Mouse (Mus musculus) megakaryocyte, embryonic 14.5 days (primary cell): Measurements from ENCODE around the gene Tenm4. TPM values are rescaled to one million over a fixed set of nuclear protein-coding genes. Genes with fewer than 3 reads are reported as not detected.

Experiments
- H3K27me3 ChIP-seq: replicated peaks from 2 replicates; pipeline ENCODE3; 2012; ENCODE audit warnings: inconsistent platforms
- H3K36me3 ChIP-seq: replicated peaks from 2 replicates; pipeline ENCODE3; 2012; ENCODE audit warnings: low read length, inconsistent platforms, mixed read lengths
- H3K4me1 ChIP-seq: 2 replicates; pipeline ENCODE4 v1.6.1; 2012; ENCODE audit warnings: inconsistent platforms
- H3K4me3 ChIP-seq: replicated peaks from 2 replicates; pipeline ENCODE3; 2012; ENCODE audit warnings: moderate library complexity, mild to moderate bottlenecking, inconsistent platforms
- H3K9me3 ChIP-seq: 2 replicates; pipeline ENCODE4 v1.6.1; 2012; ENCODE audit warnings: inconsistent platforms
- FLI1 ChIP-seq: IDR thresholded peaks from 2 replicates; pipeline ENCODE4 v1.6.1; 2012; ENCODE audit warnings: low read length, inconsistent platforms, mixed read lengths
- GATA1 ChIP-seq: IDR thresholded peaks from 3 replicates; pipeline ENCODE4 v1.6.1; 2012; ENCODE audit warnings: mixed read lengths, low read length, inconsistent platforms, borderline replicate concordance
- polyA plus RNA-seq: library from polyadenylated mRNA; stranded (reverse); fragments of >175 nt; gene quantifications from 2 replicates; pipeline ENCODE4 v1.2.3, GENCODE M21; 2012; ENCODE audit warnings: low replicate concordance; ENCODE audit not compliant: insufficient read depth

The Tenm4 gene
- polyA plus RNA-seq, 1 experiment, result not detected

DNA sequence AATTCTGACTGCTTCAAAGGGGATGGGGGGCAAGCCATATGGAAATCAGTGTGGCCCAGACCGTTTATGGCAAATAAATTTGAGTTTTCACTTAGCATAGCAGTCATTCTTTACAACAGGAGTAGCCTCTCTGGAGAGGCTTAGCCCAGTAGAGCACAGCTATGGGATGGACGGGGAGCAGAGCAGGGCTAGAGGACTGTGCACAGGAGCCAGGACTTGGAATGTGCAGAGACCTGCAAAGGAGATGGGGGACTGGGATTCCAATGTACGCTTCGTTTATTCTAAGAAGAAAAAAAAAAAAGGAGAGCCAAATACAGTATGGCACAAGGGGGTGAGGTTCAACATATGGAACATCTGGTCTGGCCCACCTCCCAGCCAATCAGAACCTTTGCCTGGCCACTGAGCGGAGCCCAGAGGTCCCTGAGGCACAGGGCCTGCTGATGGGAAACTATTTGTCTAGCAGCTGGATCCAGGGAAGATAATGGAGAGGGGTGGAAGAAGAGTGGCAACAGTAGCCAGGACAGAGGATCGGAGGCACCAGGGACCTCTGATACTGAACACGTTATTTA lies 381.3 kb downstream of the Tenm4 start:
- no peaks in the 10 kb centered on the region for H3K27me3 ChIP-seq
- H3K36me3 ChIP-seq, result no peaks in the 10 kb centered on the region
- no peaks in the 10 kb centered on the region for H3K4me1 ChIP-seq
- peaks cover under 1% of the 10 kb centered on the region; the same call in 1 of the 2 replicates for H3K9me3 ChIP-seq
- no peak overlapping the region for H3K4me3 ChIP-seq
- TF ChIP-seq FLI1, result no peak
- TF ChIP-seq GATA1, result no peak

DNA sequence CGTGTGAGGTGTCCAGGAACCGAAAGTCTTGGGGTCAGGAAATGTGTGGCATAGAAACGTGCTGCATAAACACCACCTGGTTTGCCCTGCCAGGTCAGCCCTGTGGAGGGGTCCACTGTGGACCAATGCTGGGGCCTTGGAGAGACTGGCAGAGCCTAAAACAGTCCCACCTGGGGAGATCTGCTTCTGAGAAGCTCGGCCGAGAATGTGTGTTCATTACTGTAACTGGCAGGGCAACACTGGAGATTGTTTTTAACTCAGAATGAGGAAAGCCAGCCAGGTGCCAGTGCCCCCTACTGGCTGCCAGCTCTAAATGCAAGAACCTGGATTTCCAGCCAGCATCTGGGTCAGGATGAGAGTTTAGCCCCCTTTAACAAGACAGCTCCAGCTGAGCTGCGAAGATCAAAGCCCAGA lies 383.2 kb downstream of the Tenm4 start:
- Histone ChIP-seq H3K36me3 (no peaks in the 10 kb centered on the region), H3K4me1 (no peaks in the 10 kb centered on the region), H3K4me3 (no peak overlapping the region), H3K27me3 (no peaks in the 10 kb centered on the region), H3K9me3 (peaks cover 4% of the 10 kb centered on the region; the same call in 1 of the 2 replicates)
- TF ChIP-seq FLI1 (no peak), GATA1 (no peak)

DNA sequence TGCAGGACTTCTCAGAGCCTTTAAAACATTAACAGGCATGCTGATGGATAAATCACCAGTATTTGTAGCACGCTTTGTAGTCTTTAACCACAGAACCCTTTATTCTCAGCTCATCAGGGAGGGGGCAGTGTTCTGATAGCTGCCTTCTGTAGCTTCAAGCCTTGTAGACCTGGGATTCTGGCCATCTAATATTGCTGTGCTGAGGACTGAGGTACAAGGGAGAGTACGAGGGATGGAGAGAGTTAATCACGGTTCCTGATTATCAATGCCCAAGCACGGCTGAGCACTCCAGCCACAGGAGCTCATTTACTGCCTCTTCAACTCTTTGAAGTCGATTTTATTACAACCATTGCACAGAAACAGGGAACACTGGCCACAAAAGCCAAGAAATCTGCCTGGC lies 384.2 kb downstream of the Tenm4 start:
- no peaks in the 10 kb centered on the region for H3K4me1 ChIP-seq
- no peak overlapping the region for H3K4me3 ChIP-seq
- H3K36me3 ChIP-seq, result no peaks in the 10 kb centered on the region
- H3K9me3 ChIP-seq, result peaks cover 4% of the 10 kb centered on the region; the same call in 1 of the 2 replicates
- TF ChIP-seq GATA1, result no peak
- no peak for TF ChIP-seq FLI1
- no peaks in the 10 kb centered on the region for H3K27me3 ChIP-seq

DNA sequence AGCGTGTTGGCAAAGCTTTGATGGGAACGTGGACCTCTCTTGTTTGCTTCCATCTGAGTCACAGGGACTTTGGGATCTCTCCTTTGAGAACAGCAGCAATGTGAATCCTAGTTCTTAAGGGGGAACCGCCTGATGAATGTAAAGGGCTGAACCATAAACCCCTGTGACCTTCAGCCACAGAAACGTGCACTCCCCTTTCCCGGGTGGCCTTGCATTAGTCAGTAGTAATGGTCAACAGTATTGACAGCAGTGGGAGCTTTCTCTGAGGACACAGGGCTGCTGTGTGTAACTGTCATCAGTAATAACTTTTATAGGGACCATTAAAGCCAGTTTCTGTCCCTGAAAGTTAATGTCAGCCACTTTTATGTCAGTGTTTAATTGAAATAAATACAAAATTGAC lies 385.7 kb downstream of the Tenm4 start:
- no peak for TF ChIP-seq FLI1
- no peak for TF ChIP-seq GATA1
- Histone ChIP-seq H3K4me1 (no peaks in the 10 kb centered on the region), H3K9me3 (peaks cover 4% of the 10 kb centered on the region; the same call in 1 of the 2 replicates), H3K4me3 (no peak overlapping the region), H3K27me3 (peaks cover 3% of the 10 kb centered on the region), H3K36me3 (no peaks in the 10 kb centered on the region)

DNA sequence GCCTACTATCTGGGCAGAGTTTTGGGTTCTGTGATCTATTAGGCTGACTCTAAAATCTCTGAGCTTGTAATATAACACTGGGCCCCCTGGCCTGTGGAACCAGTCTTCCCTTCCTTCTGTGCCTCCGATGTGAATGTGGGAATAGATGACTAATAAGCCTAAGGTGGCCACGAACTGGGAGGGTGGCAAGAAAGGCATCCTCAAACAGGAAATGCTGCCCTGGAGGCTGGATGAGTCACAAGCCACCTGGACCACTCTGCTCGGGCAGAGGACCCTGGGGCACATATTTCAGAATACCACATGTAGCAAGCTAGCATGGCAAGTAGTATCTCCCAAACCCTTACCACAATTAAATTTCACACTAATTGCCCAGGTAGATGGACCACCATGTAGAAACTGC lies 391.8 kb downstream of the Tenm4 start:
- Histone ChIP-seq H3K9me3 (no peaks in the 10 kb centered on the region), H3K27me3 (peaks cover 14% of the 10 kb centered on the region), H3K4me1 (no peaks in the 10 kb centered on the region), H3K4me3 (no peak overlapping the region), H3K36me3 (no peaks in the 10 kb centered on the region)
- TF ChIP-seq FLI1, result no peak
- TF ChIP-seq GATA1, result no peak

DNA sequence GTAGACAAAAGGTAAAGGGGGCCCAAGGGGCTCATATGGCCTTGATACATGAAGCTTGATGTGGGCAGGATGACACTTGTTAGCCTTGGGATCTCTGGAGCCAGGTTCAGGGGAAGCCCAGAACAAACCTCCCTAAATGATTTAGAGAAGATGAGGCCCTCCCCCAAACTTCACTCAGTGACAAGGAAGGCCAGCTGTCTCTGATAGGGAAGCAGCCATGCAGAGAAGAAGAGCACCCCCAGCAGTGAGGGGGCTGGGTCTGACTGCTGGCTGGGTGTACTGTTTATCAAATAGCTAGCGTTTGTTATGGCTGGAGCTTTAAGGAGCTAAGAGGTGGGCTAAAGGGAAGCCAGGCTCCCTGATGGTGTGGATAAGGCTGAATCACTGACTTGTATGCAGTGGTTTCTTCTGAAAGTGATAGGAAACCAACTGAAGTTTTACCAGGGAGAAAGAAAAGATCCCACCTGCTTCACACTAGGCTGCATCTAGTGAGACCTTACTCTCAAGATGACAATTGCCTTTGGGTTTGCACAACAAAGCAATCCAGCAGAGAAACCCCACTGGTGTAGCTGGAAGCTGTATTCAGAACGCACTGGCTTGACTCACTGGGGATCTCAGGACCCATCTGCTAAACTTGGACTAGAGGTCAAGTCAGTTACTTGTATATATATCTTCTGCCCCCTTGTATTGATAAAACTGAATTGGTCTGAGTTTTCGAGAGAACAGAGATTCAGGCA lies 392.5 kb downstream of the Tenm4 start:
- peaks cover 17% of the 10 kb centered on the region for H3K27me3 ChIP-seq
- no peak overlapping the region for H3K4me3 ChIP-seq

DNA sequence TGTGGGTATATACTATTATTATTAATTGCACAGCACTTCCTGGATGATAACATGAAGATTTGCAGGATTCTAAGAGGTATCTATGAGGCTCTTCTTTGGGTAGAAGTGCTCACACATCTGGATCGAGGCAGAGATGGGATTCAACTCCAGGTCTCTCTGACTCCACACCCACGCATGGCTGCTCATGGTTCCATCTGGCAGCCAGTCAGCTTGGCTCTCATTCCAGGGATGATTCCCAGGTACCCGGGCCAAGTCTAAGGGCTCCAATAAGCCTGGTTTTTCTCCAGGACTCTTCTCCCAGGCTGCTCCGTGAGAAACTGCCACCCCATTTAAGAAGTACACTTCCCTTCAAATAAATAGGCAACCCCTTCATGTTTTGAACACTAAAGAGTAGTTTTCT lies 394.8 kb downstream of the Tenm4 start:
- TF ChIP-seq FLI1 (no peak), GATA1 (no peak)
- Histone ChIP-seq H3K4me3 (no peak overlapping the region), H3K4me1 (no peaks in the 10 kb centered on the region), H3K27me3 (peaks cover 18% of the 10 kb centered on the region), H3K9me3 (no peaks in the 10 kb centered on the region), H3K36me3 (no peaks in the 10 kb centered on the region)

More for the DNA sequence above, 392.5 kb downstream of the Tenm4 start:
- Histone ChIP-seq H3K4me1 (no peaks in the 10 kb centered on the region), H3K36me3 (no peaks in the 10 kb centered on the region), H3K9me3 (no peaks in the 10 kb centered on the region)
- TF ChIP-seq GATA1 (no peak), FLI1 (no peak)

DNA sequence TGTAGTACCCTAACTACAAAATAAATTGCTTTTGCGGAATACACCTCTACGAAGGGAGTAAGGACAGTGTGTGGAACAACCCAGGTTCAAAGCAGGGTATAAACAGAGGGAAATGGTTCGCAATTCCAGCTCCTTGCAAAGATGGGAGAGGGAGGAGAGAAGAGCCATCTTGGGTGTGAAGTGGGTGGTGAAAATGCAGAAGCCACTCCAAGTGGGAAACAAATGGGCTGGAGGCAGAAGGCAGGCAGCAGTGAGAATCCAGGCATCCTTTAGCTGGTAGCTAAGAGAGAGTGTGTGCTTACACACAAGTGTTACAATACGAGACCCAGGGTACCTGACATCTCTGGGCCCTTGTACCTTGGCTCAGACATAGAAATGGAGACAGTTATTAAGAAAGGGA lies 395.2 kb downstream of the Tenm4 start:
- Histone ChIP-seq H3K27me3 (peaks cover 16% of the 10 kb centered on the region), H3K4me3 (no peak overlapping the region), H3K36me3 (no peaks in the 10 kb centered on the region), H3K4me1 (no peaks in the 10 kb centered on the region), H3K9me3 (no peaks in the 10 kb centered on the region)
- TF ChIP-seq FLI1, result no peak
- TF ChIP-seq GATA1, result no peak

DNA sequence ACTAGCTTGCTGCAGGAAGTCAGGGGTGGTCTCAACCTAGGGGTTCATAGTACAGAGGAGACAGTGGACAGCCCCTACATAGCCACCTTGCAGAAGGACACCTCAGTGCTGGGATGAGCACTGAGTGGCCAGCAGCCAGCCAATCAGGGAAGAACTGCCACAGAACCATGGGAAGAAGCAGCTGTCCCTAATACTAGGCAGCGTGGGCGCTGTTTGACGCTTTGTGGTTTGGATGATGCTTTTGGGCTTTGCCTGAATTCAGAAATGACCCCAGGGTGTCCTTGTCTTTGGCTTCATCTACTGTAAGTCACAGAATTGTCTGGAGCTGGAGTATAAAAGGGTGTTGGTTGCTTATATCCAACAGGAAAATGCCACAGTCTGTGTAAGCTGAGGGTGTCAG lies 397.0 kb downstream of the Tenm4 start:
- Histone ChIP-seq H3K27me3 (peaks cover 14% of the 10 kb centered on the region), H3K36me3 (no peaks in the 10 kb centered on the region), H3K9me3 (no peaks in the 10 kb centered on the region), H3K4me1 (no peaks in the 10 kb centered on the region), H3K4me3 (no peak overlapping the region)
- TF ChIP-seq GATA1 (no peak), FLI1 (no peak)

DNA sequence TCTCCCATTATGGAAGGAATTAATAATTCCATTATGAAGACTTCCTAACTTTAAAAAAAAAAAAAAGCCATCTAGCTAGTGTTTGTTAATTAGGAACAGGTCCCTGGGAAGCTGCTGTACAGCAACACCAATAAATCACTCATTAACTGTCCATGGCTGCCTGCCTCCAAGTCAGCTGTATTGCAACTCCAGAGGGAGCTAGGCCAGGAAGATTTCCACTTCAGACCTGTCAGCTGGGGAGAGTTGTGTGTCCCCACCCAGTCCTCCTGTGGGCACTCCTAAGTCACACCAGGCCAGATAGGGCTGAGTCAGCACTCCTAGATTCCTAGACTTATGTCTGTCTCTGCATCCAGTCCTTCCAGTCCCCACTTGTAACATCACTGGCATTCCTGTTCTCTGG lies 399.9 kb downstream of the Tenm4 start:
- Histone ChIP-seq H3K4me1 (no peaks in the 10 kb centered on the region), H3K36me3 (no peaks in the 10 kb centered on the region), H3K4me3 (no peak overlapping the region), H3K27me3 (peaks cover 14% of the 10 kb centered on the region), H3K9me3 (no peaks in the 10 kb centered on the region)
- TF ChIP-seq GATA1 (no peak), FLI1 (no peak)
